Mouse (Mus musculus): ENCODE measurements around the gene Ano6.

GRCm38 (mm10) chr15:95915477-95915876 lies 124.8 kb downstream of the Ano6 start:
- TF ChIP-seq CTCF (IDR thresholded peaks at IDR 0.05; ENCODE audit: low read depth) (no peak), EP300 (IDR thresholded peaks at IDR 0.05; ENCODE audit: low read depth) (no peak)
